Mouse (Mus musculus) ES-Bruce4 (cell line): ENCODE measurements around the gene Gm3336.

Experiments used
- CTCF ChIP-seq: IDR thresholded peaks from one replicate; pipeline ENCODE4 v1.8.1; 2011; ENCODE audit warnings: low read depth, low read length
- POLR2A ChIP-seq: IDR thresholded peaks from one replicate; pipeline ENCODE4 v1.8.1; 2011; ENCODE audit warnings: low read length; ENCODE audit not compliant: insufficient read depth

GRCm38 (mm10) chr8:70677451-70678080 lies 40.8 kb upstream of the Gm3336 start:
- no peak for TF ChIP-seq CTCF
- TF ChIP-seq POLR2A: no peak
